Mouse (Mus musculus) right cerebral cortex, postnatal 25 days (tissue): ENCODE data around the gene Arhgdia.

ENCODE experiments used
- DNase-seq: peaks from one replicate; pipeline ENCODE4 v3.0.0; 2022

Gene Arhgdia

GRCm38 (mm10) chr11:120581490-120582267 is at the start of gene Arhgdia:
TSS of gene Arhgdia (minus strand) at chr11:120581624.
- peak; percentile 92 for DNase-seq

GRCm38 (mm10) chr11:120630401-120630871 is 49.0 kb upstream of the Arhgdia start:
- DNase-seq, result no peak

- no peak for DNase-seq
Measured at GRCm38 (mm10) chr11:120629911-120630310, 48.5 kb upstream of the Arhgdia start.

- DNase-seq, result no peak
Measured at GRCm38 (mm10) chr11:120629341-120629730, 47.9 kb upstream of the Arhgdia start.

- no peak for DNase-seq
Measured at GRCm38 (mm10) chr11:120628601-120629340, 47.3 kb upstream of the Arhgdia start.

GRCm38 (mm10) chr11:120627468-120628300 is 46.3 kb upstream of the Arhgdia start:
- no peak for DNase-seq

- DNase-seq, result no peak
Measured at GRCm38 (mm10) chr11:120626785-120627467, 45.5 kb upstream of the Arhgdia start.

GRCm38 (mm10) chr11:120625152-120625775 is 43.8 kb upstream of the Arhgdia start, which contains the start of gene Sirt7:
TSS of gene Sirt7 (minus strand) at chr11:120625240.
- DNase-seq, result no peak

- peak; percentile 82 for DNase-seq
Measured at GRCm38 (mm10) chr11:120624680-120625111, 43.3 kb upstream of the Arhgdia start.

GRCm38 (mm10) chr11:120623961-120624679 is 42.7 kb upstream of the Arhgdia start:
- peak; percentile 53 for DNase-seq

- DNase-seq, result no peak
Measured at GRCm38 (mm10) chr11:120622805-120623204, 41.4 kb upstream of the Arhgdia start.

GRCm38 (mm10) chr11:120620195-120620594 is 38.8 kb upstream of the Arhgdia start:
- no peak for DNase-seq

- no peak for DNase-seq
Measured at GRCm38 (mm10) chr11:120618619-120619535, 37.5 kb upstream of the Arhgdia start.

- DNase-seq, result peak; percentile 94
Measured at GRCm38 (mm10) chr11:120617519-120618112, 36.2 kb upstream of the Arhgdia start, which contains the start of gene Pcyt2. TSS of gene Pcyt2 (minus strand) at chr11:120617936.

- DNase-seq, result no peak
Measured at GRCm38 (mm10) chr11:120616617-120617294, 35.3 kb upstream of the Arhgdia start.

- DNase-seq, result no peak
Measured at GRCm38 (mm10) chr11:120615606-120616203, 34.3 kb upstream of the Arhgdia start.

- DNase-seq, result no peak
Measured at GRCm38 (mm10) chr11:120615167-120615566, 33.7 kb upstream of the Arhgdia start.

GRCm38 (mm10) chr11:120613976-120614375 is 32.6 kb upstream of the Arhgdia start:
- no peak for DNase-seq
